Mouse (Mus musculus) C2C12 (cell line): ENCODE data around the gene Alg12. TPM values are rescaled to one million over a fixed set of nuclear protein-coding genes. Genes with fewer than 3 reads are reported as not detected.

Source experiments
- H3K27me3 ChIP-seq: one replicate; pipeline ENCODE4 v1.6.1; 2011; ENCODE audit not compliant: control insufficient read depth, insufficient read depth, insufficient read length
- H3K36me3 ChIP-seq: one replicate; pipeline ENCODE4 v1.6.1; 2011; ENCODE audit not compliant: control insufficient read depth, insufficient read depth
- H3K4me3 ChIP-seq: one replicate; pipeline ENCODE4 v1.5.1; 2011; ENCODE audit warnings: mild to moderate bottlenecking, control low read depth; ENCODE audit not compliant: poor library complexity, insufficient read depth, severe bottlenecking
- H3K79me2 ChIP-seq: one replicate; pipeline ENCODE4 v1.6.1; 2011; ENCODE audit not compliant: control insufficient read depth, insufficient read depth
- H3K79me3 ChIP-seq: one replicate; pipeline ENCODE4 v1.6.1; 2011; ENCODE audit warnings: low read depth, control low read depth
- H3ac ChIP-seq: one replicate; pipeline ENCODE3; 2011; ENCODE audit warnings: low read depth; ENCODE audit not compliant: control insufficient read depth, insufficient read length
- CEBPB ChIP-seq: IDR thresholded peaks from one replicate; pipeline ENCODE4 v1.6.1; 2011; ENCODE audit warnings: low read depth, mild to moderate bottlenecking, control low read depth, moderate library complexity
- CTCF ChIP-seq: IDR thresholded peaks from one replicate; pipeline ENCODE4 v1.5.1; 2011; ENCODE audit not compliant: control insufficient read depth, insufficient read depth, insufficient read length
- FOSL1 ChIP-seq: IDR thresholded peaks from one replicate; pipeline ENCODE4 v1.8.0; 2011; ENCODE audit warnings: mild to moderate bottlenecking, low read length; ENCODE audit not compliant: poor library complexity, insufficient read depth, severe bottlenecking
- MAX ChIP-seq: IDR thresholded peaks from one replicate; pipeline ENCODE4 v1.6.1; 2011; ENCODE audit warnings: mild to moderate bottlenecking, control low read depth
- MYOD1 ChIP-seq: IDR thresholded peaks from one replicate; pipeline ENCODE4 v1.6.1; 2011; ENCODE audit warnings: low read depth; ENCODE audit not compliant: control insufficient read depth, insufficient read length
- MYOG ChIP-seq: IDR thresholded peaks from one replicate; pipeline ENCODE4 v1.6.1; 2011; ENCODE audit not compliant: control insufficient read depth, insufficient read length; ENCODE audit errors: extremely low read depth
- USF1 ChIP-seq: IDR thresholded peaks from one replicate; pipeline ENCODE4 v1.6.1; 2011; ENCODE audit warnings: low read depth, mild to moderate bottlenecking, control low read depth, moderate library complexity
- polyA plus RNA-seq: library from polyadenylated mRNA; unstranded; fragments of >200 nt; fragmentation: generic; extraction: Trizol; gene quantifications from one replicate; pipeline ENCODE4 v1.2.1, GENCODE M21; 2012; ENCODE audit warnings: missing spikeins

Alg12 gene
- polyA plus RNA-seq, 1 experiment, result 14.2 TPM

DNA sequence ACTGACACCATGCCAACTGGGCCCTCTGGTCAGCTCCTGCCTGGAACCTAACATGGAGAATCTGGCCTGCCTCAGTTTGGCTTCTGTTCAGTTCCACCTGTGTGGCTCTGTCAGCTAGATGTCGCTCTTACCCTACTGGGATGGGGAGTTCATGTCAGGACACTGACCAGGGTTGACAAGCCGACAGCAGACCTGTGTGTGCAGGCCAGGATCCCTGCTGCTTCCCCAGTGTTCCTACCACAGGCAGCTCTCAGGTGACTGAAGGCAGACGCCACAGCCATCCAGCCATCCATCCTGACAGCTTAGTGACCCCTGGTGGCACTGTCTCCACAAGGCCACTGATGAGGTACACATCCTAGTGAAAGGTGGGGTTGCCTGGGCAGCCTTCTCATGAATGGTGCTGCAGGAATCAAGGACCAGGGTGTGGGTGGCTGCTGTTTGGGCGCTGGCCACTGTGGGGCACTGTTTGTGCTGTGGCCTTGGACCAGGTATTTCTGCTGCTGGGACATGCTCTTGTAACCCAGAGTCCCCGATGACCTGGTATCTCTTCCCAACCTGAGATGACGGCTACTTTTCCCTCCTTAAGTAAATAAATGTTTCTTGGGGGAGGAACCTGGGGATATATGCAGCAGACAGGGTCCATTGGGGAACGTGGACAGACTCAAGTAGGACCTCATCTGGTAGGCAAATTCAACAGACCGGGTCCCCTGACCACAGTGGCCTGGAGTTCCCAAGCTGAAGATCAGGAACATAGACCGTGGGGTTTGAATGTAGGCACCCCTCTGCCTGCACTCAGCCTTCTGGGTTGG lies 9.1 kb upstream of the Alg12 start:
- peaks cover 28% of the 10 kb centered on the region for H3K36me3 ChIP-seq
- TF ChIP-seq CTCF (peak; percentile 95), MYOD1 (no peak), CEBPB (no peak)
- H3K27me3 ChIP-seq, result no peaks in the 10 kb centered on the region

DNA sequence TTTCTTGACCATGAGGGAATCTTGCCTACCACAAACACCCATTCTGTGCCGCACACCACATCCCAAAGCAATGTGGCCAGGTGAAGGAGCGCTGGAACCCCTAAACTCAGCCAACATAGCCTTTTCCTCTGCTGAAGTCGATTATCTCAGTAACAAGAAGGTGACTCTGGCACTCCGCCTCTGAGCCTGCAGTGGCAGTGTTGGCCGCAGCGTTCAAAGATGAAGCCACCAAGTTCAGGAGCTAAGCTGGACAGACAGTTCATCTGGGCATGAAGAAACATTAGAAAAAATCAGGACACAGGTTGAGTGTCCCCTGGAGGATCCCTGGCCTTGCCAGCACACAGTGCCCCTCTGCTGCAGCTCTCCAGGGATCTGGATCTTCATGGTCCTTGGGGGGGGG lies 8.3 kb upstream of the Alg12 start:
- Histone ChIP-seq H3K27me3 (no peaks in the 10 kb centered on the region), H3K4me3 (no peak overlapping the region), H3ac (no peak overlapping the region), H3K79me3 (no peaks in the 10 kb centered on the region), H3K79me2 (no peaks in the 10 kb centered on the region), H3K36me3 (peaks cover 34% of the 10 kb centered on the region)
- TF ChIP-seq MYOD1 (no peak), MYOG (no peak), CEBPB (no peak), MAX (no peak), FOSL1 (no peak), USF1 (no peak), CTCF (no peak)

More for the DNA sequence above, 9.1 kb upstream of the Alg12 start:
- Histone ChIP-seq H3K79me3 (no peaks in the 10 kb centered on the region), H3ac (no peak overlapping the region), H3K4me3 (no peak overlapping the region), H3K79me2 (no peaks in the 10 kb centered on the region)

DNA sequence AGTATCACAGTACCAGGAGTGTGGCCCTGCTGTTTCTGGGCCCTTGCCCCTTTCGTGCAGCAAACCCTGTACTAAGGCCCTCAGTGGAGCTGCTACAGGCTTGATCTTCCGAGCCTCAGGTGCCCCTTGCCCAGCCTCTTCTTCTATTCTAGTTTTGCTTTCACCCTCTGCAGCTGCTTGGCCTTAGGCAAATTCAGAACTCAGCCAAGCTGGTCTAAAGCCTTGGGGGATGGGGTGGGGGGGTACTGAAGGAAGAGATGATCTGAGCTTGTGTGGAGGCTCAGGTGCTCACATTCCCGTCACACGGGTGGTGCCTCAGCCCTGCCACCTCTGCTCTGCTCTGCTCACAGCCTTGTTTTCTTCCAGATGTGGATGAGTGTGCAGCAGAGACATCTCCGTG lies 4.3 kb upstream of the Alg12 start:
- no peaks in the 10 kb centered on the region for H3K27me3 ChIP-seq
- no peak overlapping the region for H3ac ChIP-seq
- peaks cover 29% of the 10 kb centered on the region for H3K79me2 ChIP-seq
- H3K79me3 ChIP-seq, result peaks cover 7% of the 10 kb centered on the region
- no peak overlapping the region for H3K4me3 ChIP-seq
- H3K36me3 ChIP-seq, result peaks cover 44% of the 10 kb centered on the region
- TF ChIP-seq FOSL1 (no peak), USF1 (no peak), MYOG (no peak), MAX (no peak), CTCF (no peak), CEBPB (no peak), MYOD1 (no peak)

DNA sequence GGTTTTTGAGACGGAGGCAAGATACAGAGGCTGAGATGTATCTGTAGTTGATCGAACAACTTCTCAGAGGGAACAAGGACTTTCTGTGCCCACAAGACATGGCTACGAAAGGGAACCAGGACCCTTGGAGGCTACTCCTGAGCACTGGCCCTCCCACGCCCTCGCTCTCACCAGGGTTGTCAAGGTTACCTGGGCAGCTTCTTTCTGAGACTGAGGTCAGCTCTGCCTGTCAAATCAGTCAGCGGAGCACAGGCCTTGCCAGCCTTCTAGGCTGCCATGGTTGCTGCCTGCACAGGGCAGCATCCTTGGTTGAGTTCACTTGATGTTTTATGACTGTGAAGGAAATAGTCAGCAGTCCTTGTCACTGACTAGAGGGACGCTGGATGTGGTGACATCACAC lies 3.4 kb upstream of the Alg12 start:
- H3K4me3 ChIP-seq, result no peak overlapping the region
- peaks cover 46% of the 10 kb centered on the region for H3K36me3 ChIP-seq
- no peaks in the 10 kb centered on the region for H3K27me3 ChIP-seq
- no peak for TF ChIP-seq MYOG
- no peak for TF ChIP-seq FOSL1
- no peak for TF ChIP-seq USF1
- H3ac ChIP-seq, result no peak overlapping the region
- peaks cover 7% of the 10 kb centered on the region for H3K79me3 ChIP-seq
- H3K79me2 ChIP-seq, result peaks cover 38% of the 10 kb centered on the region

DNA sequence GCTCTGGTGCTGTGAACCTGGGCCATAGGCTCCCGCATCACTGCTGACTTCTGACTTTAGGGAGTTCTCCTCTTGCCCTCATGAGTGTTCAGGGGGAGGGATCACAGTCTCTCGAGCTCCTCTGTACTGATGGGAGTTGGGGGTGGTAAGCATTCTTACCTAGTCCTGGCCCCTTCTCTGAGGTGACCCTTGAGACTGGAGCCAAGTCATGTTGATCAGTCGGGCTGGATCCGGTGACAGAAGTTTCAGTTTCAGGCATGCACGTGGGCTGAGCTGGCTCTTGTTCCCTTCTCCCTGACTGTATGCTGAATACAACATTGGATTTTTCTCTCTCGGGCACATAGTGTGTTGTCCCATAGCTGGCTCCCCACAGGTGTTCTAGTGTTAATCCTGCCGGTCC lies 2.3 kb upstream of the Alg12 start:
- peaks cover 39% of the 10 kb centered on the region for H3K79me2 ChIP-seq
- H3ac ChIP-seq, result no peak overlapping the region
- no peak for TF ChIP-seq CEBPB
- no peak for TF ChIP-seq USF1
- no peak for TF ChIP-seq MYOD1
- H3K27me3 ChIP-seq, result no peaks in the 10 kb centered on the region
- H3K4me3 ChIP-seq, result peak overlapping the region; percentile 3
- peaks cover 7% of the 10 kb centered on the region for H3K79me3 ChIP-seq
- H3K36me3 ChIP-seq, result peaks cover 51% of the 10 kb centered on the region

DNA sequence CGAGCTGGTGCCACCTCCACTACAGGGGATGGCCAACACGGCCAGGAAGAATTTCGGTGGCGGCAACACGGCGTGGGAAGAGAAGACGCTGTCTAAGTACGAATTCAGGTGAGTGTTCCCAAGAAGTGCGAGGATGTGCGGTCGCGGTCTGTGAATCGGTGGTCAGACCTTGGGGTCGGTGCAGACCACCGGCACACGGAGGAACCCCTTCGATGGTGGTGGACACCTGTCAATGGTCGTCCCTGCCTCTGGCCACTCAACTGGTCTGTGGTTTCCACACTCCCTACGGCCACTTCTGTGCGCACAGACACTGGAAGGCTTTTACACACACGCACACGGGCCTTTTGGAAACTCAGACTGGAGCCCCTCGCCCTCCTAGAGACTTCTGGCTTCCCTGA lies 787 bp upstream of the Alg12 start:
- H3ac ChIP-seq, result peak overlapping the region; percentile 84
- H3K79me2 ChIP-seq, result peaks cover 39% of the 10 kb centered on the region
- H3K79me3 ChIP-seq, result peaks cover 7% of the 10 kb centered on the region
- H3K4me3 ChIP-seq, result peak overlapping the region; percentile 94
- no peaks in the 10 kb centered on the region for H3K27me3 ChIP-seq
- TF ChIP-seq USF1, result no peak
- no peak for TF ChIP-seq FOSL1
- TF ChIP-seq MYOD1, result peak; percentile 34
- peaks cover 53% of the 10 kb centered on the region for H3K36me3 ChIP-seq
